ENCODE assay signal across 27 mouse cellular contexts in the genomic region with DNA sequence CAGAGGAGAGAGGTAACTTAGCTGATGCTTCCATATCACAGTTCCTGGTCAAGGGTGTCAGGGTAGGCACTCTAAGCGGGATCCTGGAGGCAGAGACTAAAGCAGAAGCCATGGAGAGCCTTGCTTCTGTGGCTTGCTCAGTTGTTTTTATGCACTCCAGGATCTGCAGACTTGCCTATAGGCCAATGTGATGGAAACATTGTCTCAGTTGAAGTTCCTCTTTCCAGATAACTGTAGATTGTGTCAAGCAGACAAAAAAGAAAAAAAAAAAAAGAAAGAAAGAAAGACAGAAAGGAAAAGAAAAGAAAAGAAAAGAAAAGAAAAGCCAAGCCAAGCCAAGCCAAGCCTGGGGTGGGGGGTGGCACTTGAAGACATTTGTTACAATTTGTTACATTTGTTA.
A peak's percentile ranks its signal among the peaks of the same experiment; 100 is the strongest.
DNase-seq lines count a peak whose midpoint lies in the region; ATAC-seq and TF ChIP-seq lines count a peak whose summit lies in the region.
"Had no signal": no experiment of that assay in that cellular context is flagged by ENCODE, and none has a peak within 500 bp of the region (broad histone marks: within the 10 kb centered on the region; RNA-seq: fewer than 3 reads in every experiment).

No protein-coding gene starts in this region.

- peaks cover 27 to 68% of the 10 kb centered on the region in 2 experiments for H3K36me3 ChIP-seq in CH12.LX (replicated peaks in 1 of 2; ENCODE audit: control insufficient read depth in 1 of 2, insufficient read depth in 1 of 2, low read length in 1 of 2)

- no peak for TF ChIP-seq POLR2A in CH12.LX (IDR thresholded peaks at IDR 0.05; ENCODE audit: low read depth, low read length)
- TF ChIP-seq POLR2A in bone marrow macrophage, adult 2 months (IDR thresholded peaks at IDR 0.05; ENCODE audit: borderline replicate concordance, low read depth, low read length), result no peak

- H3K27ac ChIP-seq in CH12.LX (ENCODE audit: insufficient read depth, low read depth), result no peak overlapping the region
- peak overlapping the region; percentile 92 for H3K27ac ChIP-seq in bone marrow macrophage, adult 2 months (ENCODE audit: insufficient read depth, low read depth, low read length)
- H3K27ac ChIP-seq: embryonic facial prominence, embryonic 10.5 days; forebrain, embryonic 15.5 days; heart, adult 2 months; heart, embryonic 13.5 days; hindbrain, embryonic 13.5 days; limb, embryonic 15.5 days; midbrain, embryonic 12.5 days; neural tube, embryonic 15.5 days had no signal

- H3K4me3 ChIP-seq in CH12.LX (replicated peaks in 1 of 3; ENCODE audit: low read depth in 2 of 3, low read length in 2 of 3, poor library complexity in 1 of 3), result no peak overlapping the region
- no peak overlapping the region for H3K4me3 ChIP-seq in bone marrow macrophage, adult 2 months (ENCODE audit: insufficient read depth, low read length)
- H3K4me3 ChIP-seq: embryonic facial prominence, embryonic 10.5 days; forebrain, embryonic 15.5 days; heart, adult 2 months; heart, embryonic 13.5 days; hindbrain, embryonic 13.5 days; limb, embryonic 15.5 days; midbrain, embryonic 12.5 days; neural tube, embryonic 15.5 days had no signal

- DNase-seq in spleen, postnatal 36 days (ENCODE audit: low spot score in 2 of 2), result peak; percentile 48 to 55
- DNase-seq in spleen, postnatal 4 days (ENCODE audit: low spot score in 2 of 2), result no peak
- peak; percentile 35 for DNase-seq in CH12.LX (ENCODE audit: extremely low read depth)
- no peak for DNase-seq in adrenal gland, adult 18-20 months (ENCODE audit: low spot score in 2 of 2)
- no peak for DNase-seq in heart, postnatal 25 days (ENCODE audit: low spot score)
- DNase-seq in gastrocnemius, adult 8-10 months (ENCODE audit: low spot score in 2 of 2), result no peak
- DNase-seq: adrenal gland, postnatal 14 days; cerebellum, adult 11 months; cerebellum, adult 9-11 months; gastrocnemius, postnatal 25 days; heart, adult 2 months; heart, postnatal 36 days; kidney, adult 18-20 months; layer of hippocampus, adult 9-11 months; left cerebral cortex, postnatal 4 days; lung, adult 2 months; lung, postnatal 4 days had no signal

- no peak overlapping the region for H3K4me2 ChIP-seq in CH12.LX (ENCODE audit: insufficient read depth, low read depth, poor library complexity, severe bottlenecking)
- H3K4me2 ChIP-seq: forebrain, embryonic 15.5 days; heart, embryonic 13.5 days; hindbrain, embryonic 13.5 days; limb, embryonic 15.5 days; midbrain, embryonic 12.5 days; neural tube, embryonic 15.5 days had no signal

- in situ Hi-C loops in CH12.LX (cut with MboI; ENCODE audit: low pct_ligation_motif_present, low pct_unique_long_range_greater_than_20kb, low sequenced_read_pairs), result no loop called here

- no peaks in the 10 kb centered on the region for H3K9me3 ChIP-seq in CH12.LX (replicated peaks; ENCODE audit: low read length)
- H3K9me3 ChIP-seq: embryonic facial prominence, embryonic 10.5 days; forebrain, embryonic 15.5 days; heart, embryonic 13.5 days; hindbrain, embryonic 13.5 days; limb, embryonic 15.5 days; midbrain, embryonic 12.5 days; neural tube, embryonic 15.5 days had no signal

- no peak for TF ChIP-seq CTCF in CH12.LX (conservative IDR thresholded peaks at IDR 0.05 in 1 of 2, IDR thresholded peaks at IDR 0.05 in 1 of 2; ENCODE audit: low read depth in 2 of 2, low read length in 2 of 2)
- TF ChIP-seq CTCF in bone marrow macrophage, adult 2 months (IDR thresholded peaks at IDR 0.05; ENCODE audit: low read depth, low read length), result no peak

- no peak for TF ChIP-seq EP300 in CH12.LX (IDR thresholded peaks at IDR 0.05; ENCODE audit: low read length)

- no peak for TF ChIP-seq RAD21 in CH12.LX (IDR thresholded peaks at IDR 0.05; ENCODE audit: low read depth, low read length)

- H3K4me1 ChIP-seq in CH12.LX (ENCODE audit: control insufficient read depth in 1 of 2, insufficient read depth in 2 of 2), result peaks cover 2 to 29% of the 10 kb centered on the region in 2 experiments; a peak in 2 of 4 replicates
- H3K4me1 ChIP-seq in bone marrow macrophage, adult 2 months (ENCODE audit: control insufficient read depth, insufficient read depth, low read length), result peaks cover 39% of the 10 kb centered on the region
- H3K4me1 ChIP-seq: embryonic facial prominence, embryonic 10.5 days; forebrain, embryonic 15.5 days; heart, embryonic 13.5 days; hindbrain, embryonic 13.5 days; limb, embryonic 15.5 days; midbrain, embryonic 12.5 days; neural tube, embryonic 15.5 days had no signal

- no peaks in the 10 kb centered on the region for H3K27me3 ChIP-seq in CH12.LX (replicated peaks)
- H3K27me3 ChIP-seq: forebrain, embryonic 15.5 days; heart, embryonic 13.5 days; hindbrain, embryonic 13.5 days; limb, embryonic 15.5 days; midbrain, embryonic 12.5 days; neural tube, embryonic 15.5 days had no signal

- intact Hi-C loops in heart, postnatal 25 days (cut with DNase I), result no loop called here

- dilution Hi-C loops in CH12.LX (cut with MboI; ENCODE audit: extremely low pct_ligation_motif_present, extremely low pct_unique_long_range_greater_than_20kb, low sequenced_read_pairs), result no loop called here

- ATAC-seq in megakaryocyte progenitor cell, adult 5-6 weeks (replicated peaks; ENCODE audit: poor library complexity), result peak; percentile 36
- ATAC-seq: CD4-positive, CD25-positive, alpha-beta regulatory T cell, adult 4 months; forebrain, embryonic 15.5 days had no signal

- no peak overlapping the region for H3K9ac ChIP-seq in CH12.LX (ENCODE audit: insufficient read depth, low read depth)
- H3K9ac ChIP-seq: forebrain, embryonic 15.5 days; heart, embryonic 13.5 days; hindbrain, embryonic 13.5 days; limb, embryonic 15.5 days; midbrain, embryonic 12.5 days; neural tube, embryonic 15.5 days had no signal

- H3K79me2 ChIP-seq in CH12.LX (replicated peaks; ENCODE audit: control insufficient read depth, extremely low read depth, insufficient read depth, poor library complexity, severe bottlenecking), result no peaks in the 10 kb centered on the region

TF ChIP-seq in CH12.LX, 34 proteins besides CTCF, POLR2A, EP300 and RAD21:
- TF ChIP-seq JUN (IDR thresholded peaks at IDR 0.05; ENCODE audit: insufficient read depth, low read depth, low read length) (no peak), ZNF384 (IDR thresholded peaks at IDR 0.05; ENCODE audit: low read depth, low read length) (peak; percentile 65), MAX (IDR thresholded peaks at IDR 0.05; ENCODE audit: low read length) (no peak)

Comparison
In these comparisons a context has a peak if more than half of its experiments do, and no peak if none do; other contexts are left out.
1. DNase-seq: peak in spleen, postnatal 36 days (2 of 2) and CH12.LX (single experiment); none in spleen, postnatal 4 days (0 of 2), adrenal gland, adult 18-20 months (0 of 2), heart, postnatal 25 days (single experiment) and gastrocnemius, adult 8-10 months (0 of 2).